Mouse (Mus musculus): Measurements from ENCODE around the gene Gjc1.

Gjc1 gene

DNA sequence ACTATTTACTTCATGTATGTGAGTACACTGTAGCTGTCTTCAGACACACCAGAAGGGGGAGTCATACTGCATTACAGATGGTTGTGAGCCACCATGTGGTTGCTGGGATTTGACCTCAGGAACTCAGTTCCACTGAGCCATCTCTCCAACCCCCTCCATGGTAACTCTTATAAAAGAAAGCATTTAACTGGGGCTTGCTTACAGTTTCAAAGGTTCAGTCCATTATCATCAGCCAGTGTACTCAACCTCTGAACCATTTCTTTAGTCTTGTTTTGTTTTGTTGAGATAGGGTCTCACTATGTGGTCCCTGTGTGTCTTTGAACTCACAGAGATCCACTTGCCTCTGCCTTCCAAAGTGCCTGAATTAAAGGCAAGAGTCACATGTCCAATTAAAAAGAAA, 4.6 kb downstream of the Gjc1 start:
- DNase-seq (ENCODE audit: low spot score), result no peak

- no peak for DNase-seq (ENCODE audit: low spot score)
These were observed 8.6 kb downstream of the Gjc1 start for GRCm38 (mm10) chr11:102810721-102811485.

DNA sequence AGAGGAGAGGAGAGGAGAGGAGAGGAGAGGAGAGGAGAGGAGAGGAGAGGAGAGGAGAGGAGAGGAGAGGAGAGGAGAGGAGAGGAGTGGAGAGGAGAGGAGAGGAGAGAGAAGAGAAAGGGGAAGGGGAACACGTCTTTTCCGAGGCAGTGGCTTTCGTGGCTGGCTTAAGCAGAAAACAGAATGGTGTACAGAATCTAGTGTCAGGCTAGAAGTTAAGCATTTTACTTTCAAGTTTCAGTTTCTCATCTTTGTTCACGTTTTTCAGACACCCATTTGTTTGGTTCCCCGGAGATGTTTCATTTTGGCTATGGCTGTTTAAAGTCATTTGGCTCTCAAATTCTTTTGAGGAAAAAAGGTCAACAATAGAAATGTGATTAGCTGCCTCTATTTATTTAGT, 11.3 kb downstream of the Gjc1 start:
- no peak for DNase-seq (ENCODE audit: low spot score)

GRCm38 (mm10) chr11:102803453-102803852, 16.0 kb downstream of the Gjc1 start:
- DNase-seq (ENCODE audit: low spot score), result no peak

DNA sequence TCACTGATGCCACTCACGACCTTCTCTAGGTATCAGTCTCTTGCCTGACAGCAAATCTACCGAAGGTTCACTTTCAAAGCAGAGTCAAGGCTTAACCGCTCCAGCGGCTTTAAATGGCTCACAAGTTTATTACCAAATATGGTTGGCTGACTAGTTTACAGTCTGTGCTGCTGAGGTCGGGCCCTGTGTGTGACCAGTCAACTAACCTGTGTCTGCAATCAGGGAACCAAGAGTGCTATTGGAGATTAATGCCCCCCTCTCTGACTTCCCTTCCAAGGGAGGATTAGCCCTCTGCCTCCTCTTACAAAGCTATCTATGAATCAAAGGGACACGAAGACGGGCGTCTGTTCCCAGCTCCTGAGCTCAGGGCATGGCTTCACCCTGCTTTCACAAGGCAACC, 25.3 kb downstream of the Gjc1 start:
- DNase-seq (ENCODE audit: low spot score), result no peak

- DNase-seq (ENCODE audit: low spot score), result no peak
These were observed 27.6 kb downstream of the Gjc1 start for GRCm38 (mm10) chr11:102791682-102792445.

GRCm38 (mm10) chr11:102787688-102788177, 31.8 kb downstream of the Gjc1 start:
- no peak for DNase-seq (ENCODE audit: low spot score)

GRCm38 (mm10) chr11:102783443-102783842, 36.1 kb downstream of the Gjc1 start:
- DNase-seq (ENCODE audit: low spot score), result no peak

DNA sequence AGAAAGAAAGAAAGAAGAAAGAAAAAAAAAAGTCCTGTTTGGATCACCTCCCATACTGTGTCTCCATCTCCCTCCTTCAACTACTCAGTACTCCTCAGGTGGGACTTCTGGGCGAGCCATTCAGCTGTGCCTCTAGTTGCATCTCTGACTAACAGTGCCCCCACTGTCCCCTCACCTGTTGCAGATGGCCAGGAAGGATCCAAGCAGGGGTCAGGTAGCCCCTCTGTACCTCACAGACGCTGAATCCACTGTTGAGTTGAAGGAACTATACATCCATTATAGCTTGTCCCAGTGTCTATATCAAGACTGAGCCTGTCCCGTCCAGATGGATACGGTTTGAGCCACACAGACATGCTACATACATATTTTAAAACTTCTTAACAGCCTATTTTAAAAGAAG, 38.0 kb downstream of the Gjc1 start:
- no peak for DNase-seq (ENCODE audit: low spot score)

DNA sequence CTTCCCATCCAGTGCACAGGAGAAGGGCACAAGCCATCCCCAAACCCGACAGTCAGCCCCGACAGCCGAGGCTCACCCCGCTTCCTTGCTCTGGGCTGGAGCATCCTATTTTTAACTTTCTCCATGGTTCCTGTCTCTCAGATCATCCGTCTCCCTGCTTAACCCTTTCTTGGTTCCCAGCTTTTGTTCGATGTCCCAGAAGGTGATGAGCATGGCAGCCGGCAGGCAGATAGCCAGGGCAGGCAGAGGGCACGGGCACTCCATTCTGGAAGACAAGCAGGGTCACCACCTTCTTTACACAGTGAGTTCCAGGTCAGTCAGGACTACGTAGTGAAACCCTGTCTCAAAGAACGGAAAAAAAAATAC, 38.5 kb downstream of the Gjc1 start:
- no peak for DNase-seq (ENCODE audit: low spot score)

DNA sequence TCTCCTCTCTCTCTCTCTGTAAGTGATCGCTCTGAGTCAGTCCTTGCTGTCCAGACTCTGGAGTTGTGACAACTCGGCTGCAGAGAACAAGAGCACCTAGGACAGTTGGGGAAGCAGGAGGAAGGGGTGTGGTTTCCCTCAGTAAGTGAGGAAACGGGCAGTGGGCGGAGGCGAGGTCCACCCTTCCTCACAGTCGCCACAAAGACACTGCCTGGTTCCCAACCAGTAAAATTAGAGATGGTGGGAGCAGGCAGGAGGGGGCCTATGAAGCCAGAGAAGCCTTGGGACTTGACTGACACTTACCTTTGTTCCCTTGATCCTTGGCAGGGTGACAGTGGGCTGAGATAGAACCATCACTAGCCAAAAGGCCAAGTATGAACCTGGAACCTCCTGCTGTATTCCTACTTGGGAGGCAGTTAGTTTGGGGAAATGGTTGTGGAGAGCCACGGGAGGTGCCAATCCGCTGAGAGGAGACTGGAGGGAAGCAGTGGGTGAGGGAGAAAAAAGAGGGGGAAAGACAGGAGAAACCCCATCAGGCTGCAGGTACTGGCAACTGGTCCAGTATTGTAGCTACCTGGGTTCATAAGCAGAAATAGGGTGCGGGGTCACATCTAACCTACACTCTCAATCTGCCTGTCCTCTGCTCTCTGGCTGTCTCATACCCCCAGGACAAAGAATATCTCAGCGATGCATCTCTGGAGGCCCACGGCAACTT, 39.1 kb downstream of the Gjc1 start:
- no peak for DNase-seq (ENCODE audit: low spot score)

DNA sequence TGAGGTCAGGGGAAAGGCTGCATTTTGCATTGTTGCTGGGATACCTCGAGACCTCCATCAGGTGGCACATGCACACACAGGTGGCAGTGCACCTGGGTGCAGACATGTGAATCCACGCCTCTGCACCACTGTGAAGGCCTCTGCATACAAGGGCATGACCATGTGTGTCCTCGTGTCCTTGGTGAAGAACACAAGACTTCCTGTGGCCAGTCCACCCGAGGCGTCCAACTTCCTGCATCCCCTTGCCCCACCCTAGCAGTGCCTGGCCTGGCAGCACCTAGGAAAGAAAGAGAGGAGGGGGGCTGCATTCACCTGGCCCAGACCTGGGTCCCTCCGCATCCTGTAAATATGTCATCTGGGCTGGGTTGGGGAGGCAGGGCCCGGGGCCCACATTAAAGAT, 39.7 kb downstream of the Gjc1 start:
- no peak for DNase-seq (ENCODE audit: low spot score)

GRCm38 (mm10) chr11:102779081-102779638, 40.3 kb downstream of the Gjc1 start:
- DNase-seq (ENCODE audit: low spot score), result no peak

GRCm38 (mm10) chr11:102778597-102778996, 40.9 kb downstream of the Gjc1 start:
- no peak for DNase-seq (ENCODE audit: low spot score)

DNA sequence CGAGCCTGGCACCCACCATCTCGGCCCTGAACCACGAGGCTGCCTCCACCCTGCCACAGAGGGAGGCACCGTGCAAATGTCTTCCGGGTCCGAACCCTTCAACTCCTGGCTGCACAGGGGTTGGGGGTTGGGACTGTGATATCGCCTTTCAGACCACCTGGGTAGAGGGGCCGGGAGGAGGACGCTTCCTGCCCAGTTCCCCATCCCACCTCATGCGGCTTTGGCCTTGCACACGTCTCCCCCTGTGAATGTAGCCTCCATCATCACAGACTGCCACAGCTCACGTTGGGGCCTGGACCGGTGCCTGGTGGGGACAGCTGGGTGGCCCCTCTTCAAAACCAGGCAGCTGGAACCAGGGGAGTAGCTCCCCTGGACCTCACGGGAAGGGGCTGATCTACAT, 41.3 kb downstream of the Gjc1 start:
- DNase-seq (ENCODE audit: low spot score), result no peak

GRCm38 (mm10) chr11:102777598-102777997, 41.9 kb downstream of the Gjc1 start:
- no peak for DNase-seq (ENCODE audit: low spot score)

GRCm38 (mm10) chr11:102774621-102775141, 44.8 kb downstream of the Gjc1 start:
- DNase-seq (ENCODE audit: low spot score), result peak; percentile 29

- DNase-seq (ENCODE audit: low spot score), result peak; percentile 63
These were observed 45.5 kb downstream of the Gjc1 start for GRCm38 (mm10) chr11:102773713-102774611.

GRCm38 (mm10) chr11:102772771-102773700, 46.5 kb downstream of the Gjc1 start:
- no peak for DNase-seq (ENCODE audit: low spot score)

Measured in c-Kit-positive CD71-positive TER-119-positive erythroid progenitor cells, embryonic 14.5 days (primary cell).